Mouse (Mus musculus) hematopoietic stem cell, adult 5-6 weeks (primary cell): ENCODE measurements around the gene Krba1. TPM values are rescaled to one million over a fixed set of nuclear protein-coding genes. Genes with fewer than 3 reads are reported as not detected.

ENCODE experiments used
- ATAC-seq, 2 experiments: fragments of 125-278 bp in 1 of 2; replicated peaks in 1 of 2; 2 replicates each; pipeline ENCODE4 v1.8.0; 2016 to 2017; ENCODE audit warnings: inconsistent platforms in 2 of 2, mild to moderate bottlenecking in 2 of 2, moderate number of reproducible peaks in 2 of 2, low read depth in 1 of 2, moderate TSS enrichment in 1 of 2; ENCODE audit not compliant: low FRiP score in 2 of 2, poor library complexity in 2 of 2, severe bottlenecking in 2 of 2, insufficient read depth in 1 of 2, low TSS enrichment in 1 of 2
- total RNA-seq: library from RNA; stranded (forward); fragments of 172-1452, 232-1000 nt; gene quantifications from 2 replicates; pipeline ENCODE4 v1.2.3, GENCODE M21; 2017

Krba1 gene
- total RNA-seq, 1 experiment from 2014 or later, result 12.4 TPM

GRCm38 (mm10) chr6:48443592-48444309, 48.4 kb downstream of the Krba1 start:
- peak; percentile 82 to 87 for ATAC-seq

DNA sequence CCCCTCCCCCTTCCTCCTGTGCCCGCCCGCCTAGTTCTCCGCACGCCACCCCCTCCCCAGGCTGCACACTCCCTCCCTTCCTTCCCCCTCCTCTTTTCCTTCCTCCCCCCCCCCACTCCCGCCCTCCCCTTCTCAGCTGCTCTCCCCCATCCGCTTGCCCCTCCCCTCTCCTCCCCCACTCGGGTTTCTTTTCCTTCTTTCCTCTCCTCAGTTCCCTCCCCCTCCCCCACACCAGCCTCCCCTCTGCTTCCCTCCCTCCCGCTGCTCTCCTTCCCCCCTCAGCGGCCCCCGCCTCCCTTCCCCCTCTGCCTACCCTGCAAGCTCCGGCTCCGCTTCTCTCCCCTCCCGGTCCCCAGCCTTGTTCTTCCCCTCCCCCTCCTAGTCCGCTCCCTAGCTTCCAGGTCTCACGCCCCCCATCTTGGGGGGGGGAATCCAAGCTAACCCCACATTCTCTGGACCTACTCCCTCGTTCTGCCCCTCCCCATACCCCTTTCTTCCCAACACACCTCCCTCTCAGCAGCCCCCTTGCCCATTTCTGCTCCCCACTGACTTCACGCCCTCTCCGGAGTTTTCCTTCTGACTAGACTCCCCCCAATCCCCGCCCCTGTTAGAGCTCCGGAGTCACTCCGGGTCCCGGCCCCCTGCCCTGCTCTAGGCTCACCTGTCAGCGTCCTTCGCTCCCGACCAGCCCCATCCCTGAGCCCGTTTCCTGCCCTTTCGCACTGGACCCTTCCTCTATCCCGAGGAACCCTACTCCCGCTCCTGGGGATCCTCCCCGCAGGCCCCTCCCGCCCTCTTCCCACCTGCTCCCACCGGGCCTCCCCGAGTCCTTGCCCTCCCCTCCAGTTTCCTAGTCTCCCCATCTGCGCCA, 49.2 kb downstream of the Krba1 start:
- peak; percentile 23; a peak in 2 of 4 replicates for ATAC-seq

DNA sequence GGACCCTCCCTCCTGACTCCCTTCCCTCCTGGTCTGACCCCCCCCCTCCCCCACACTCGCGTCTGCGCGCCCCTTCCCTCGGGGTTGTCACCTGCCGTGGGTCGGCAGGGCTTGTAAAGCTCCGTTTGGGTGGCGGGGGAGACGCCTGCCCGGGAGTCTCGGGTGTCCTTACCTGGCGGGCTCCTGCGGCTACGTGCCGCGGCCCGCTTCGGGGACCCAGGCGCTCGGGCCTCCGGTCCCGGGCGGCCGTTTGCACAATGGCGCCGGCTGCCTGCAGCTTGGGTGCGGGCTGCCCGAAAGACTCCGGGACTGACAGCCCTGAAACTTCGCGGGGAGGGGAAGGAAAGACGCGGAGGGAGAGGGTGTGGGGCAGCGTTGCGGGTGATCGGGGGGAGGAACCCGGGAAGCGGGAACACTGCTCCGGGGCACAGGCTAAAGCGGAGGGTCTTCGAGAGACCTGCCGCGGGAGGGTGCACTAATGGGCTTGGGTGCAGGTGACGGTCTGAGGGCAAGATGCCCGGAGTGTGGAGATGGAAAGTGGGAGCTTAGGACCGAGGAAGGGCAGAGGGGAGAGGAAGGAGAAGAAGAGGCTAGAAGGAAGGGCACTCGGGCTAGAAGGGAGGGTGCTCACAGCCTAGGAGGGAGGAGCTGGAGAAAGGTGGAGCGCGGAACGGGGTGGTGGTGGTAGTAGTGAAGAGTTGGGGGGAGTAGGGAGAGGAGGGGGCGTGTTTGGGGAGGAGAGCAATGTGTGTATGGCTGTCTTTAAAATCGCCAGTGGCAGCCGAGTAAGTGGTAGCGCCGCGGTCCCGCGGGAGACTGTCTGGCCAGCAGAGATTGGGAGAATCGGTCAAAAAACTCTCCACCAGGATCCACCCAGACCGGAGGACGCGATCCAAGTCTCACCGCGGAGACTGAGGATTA, 50.1 kb downstream of the Krba1 start, which contains the start of gene Zfp467:
TSS of gene Zfp467 (minus strand) at position 645 of the 921 bp plus-strand sequence.
- ATAC-seq, result no peak

DNA sequence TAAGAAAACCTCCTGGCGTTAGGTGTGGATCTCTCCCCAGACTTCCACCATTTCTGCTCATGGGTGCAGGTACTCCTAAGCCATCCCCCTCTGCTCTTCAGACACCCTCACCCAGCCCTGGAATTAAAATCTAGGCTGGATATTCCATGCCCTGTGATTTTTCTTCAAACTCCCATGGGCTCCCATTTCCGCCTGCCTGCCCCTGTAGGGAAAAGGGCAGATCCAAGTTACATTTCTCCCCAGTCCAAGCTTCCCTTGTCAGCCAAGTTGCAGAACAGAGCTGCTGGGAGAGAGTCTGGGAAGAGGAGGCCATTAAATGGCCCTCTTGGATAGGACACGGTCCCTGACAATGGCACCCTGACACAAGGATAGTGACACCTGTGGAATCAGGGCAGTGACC, 50.9 kb downstream of the Krba1 start:
- no peak for ATAC-seq

GRCm38 (mm10) chr6:48446896-48447295, 51.5 kb downstream of the Krba1 start:
- ATAC-seq, result no peak

GRCm38 (mm10) chr6:48447929-48448328, 52.5 kb downstream of the Krba1 start, which contains the start of gene Sspo:
Sspo (plus strand) TSS chr6:48448229.
- no peak for ATAC-seq

GRCm38 (mm10) chr6:48448527-48448926, 53.1 kb downstream of the Krba1 start:
- no peak for ATAC-seq

DNA sequence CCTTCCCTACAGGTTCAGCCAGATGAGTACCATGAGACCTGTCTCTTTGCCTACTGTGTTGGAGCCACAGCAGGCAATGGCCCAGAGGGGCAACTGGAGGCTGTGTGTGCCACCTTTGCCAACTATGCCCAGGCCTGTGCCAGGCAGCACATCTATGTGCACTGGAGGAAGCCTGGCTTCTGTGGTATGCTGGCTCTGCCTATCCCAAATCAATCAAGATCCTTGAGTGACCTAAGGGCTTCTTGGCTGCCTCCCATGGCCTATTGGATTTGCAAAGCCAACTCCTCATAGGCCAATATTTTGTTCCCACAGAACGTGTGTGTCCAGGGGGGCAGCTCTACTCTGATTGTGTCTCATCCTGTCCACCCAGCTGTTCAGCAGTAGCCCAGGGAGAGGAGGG, 56.8 kb downstream of the Krba1 start:
- no peak for ATAC-seq

DNA sequence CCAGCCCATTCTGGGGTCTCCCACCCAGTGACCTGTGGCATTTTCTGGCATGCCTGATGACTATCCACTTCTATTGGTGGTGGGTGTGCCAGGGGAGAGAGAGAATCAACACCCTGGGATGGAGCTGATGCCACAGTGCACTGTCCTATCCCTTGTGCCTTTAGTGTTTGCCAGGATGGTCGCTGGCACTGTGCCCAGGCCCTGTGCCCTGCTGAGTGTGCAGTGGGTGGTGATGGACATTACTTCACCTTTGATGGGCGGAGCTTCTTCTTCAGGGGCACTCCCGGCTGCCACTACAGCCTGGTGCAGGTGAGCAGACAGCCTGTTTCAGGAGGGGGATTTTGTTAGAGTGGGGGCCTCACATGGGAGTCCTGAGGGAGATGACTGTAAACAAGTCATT, 57.4 kb downstream of the Krba1 start:
- ATAC-seq, result no peak

DNA sequence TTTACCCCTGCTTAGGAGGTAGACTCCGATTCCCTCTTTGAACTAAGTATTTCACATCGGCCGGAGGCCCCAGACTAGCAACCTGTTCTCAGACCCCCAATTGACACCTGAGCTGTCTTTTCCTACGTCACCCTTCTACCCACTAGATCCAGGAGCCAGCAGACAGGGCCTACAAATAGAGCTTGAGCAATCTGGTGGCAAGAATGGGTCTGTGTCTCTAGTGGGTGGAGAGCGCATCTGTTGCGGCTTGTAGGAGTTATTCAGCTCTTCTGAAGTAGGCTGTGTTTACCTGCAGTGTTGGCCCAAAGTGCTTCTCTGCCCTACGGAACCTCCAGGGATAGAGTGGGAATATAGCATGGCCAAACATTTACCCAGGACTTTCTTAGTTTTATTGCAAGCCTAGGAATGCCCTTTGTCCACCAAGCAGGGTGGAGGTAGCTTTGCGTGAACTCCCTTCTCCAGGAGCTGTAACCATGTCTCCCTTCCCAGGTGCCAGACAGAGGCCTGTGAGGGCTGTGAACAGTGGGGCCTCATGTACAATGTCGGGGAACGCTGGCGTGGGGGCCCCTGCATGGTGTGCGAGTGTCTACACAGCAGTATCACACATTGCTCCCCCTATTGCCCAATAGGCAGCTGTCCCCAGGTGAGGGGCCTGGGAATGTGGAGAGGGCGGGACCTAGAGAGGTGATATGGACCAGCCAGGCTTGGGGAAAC, 69.7 kb downstream of the Krba1 start:
- no peak for ATAC-seq

DNA sequence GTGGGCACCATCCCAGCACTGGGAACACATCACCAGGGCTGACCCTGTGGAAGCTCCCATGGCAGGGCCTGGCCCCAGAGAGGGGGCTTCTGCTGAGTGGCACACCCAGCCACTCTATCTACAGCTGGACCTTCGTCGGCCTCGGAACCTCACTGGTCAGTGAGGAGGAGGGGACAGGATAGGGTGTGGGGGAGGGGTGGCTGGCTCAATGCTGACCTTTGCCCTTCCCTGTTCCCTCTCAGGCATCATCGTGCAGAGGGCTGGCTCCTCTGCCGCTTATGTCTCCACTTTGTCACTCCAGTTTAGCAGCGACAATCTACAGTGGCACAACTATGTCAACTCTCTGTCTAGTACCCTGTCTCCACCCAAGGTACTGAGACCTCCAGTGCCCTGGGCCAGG, 71.3 kb downstream of the Krba1 start:
- ATAC-seq, result no peak

DNA sequence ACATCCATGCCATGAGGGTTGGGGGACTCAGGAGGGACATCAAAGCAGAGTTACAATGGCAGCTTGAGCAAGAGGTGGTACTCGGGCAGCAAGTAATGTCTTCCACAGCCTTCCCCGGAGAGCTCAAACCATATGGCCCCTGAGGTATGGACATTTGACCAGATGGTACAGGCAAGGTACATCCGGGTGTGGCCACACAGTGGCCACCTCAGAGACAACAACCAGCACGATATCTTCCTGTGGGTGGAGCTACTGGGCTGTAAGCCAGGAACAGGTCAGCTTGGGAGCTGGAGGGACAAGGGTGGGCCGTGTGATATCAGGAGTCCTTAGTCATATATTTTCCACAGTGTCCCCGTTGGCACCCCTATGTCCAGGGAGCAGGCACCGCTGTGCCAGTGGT, 72.1 kb downstream of the Krba1 start:
- no peak for ATAC-seq

Other genes starting within 250 kb of the Krba1 start
- gene Zfp467, start 50.2 kb downstream of the Krba1 start, total RNA-seq, result 8.6 and 9.8 TPM in 2 replicates
- gene Sspo, start 52.6 kb downstream of the Krba1 start, total RNA-seq, result 0.19 TPM in 1 of 2 replicates, not detected in the other
- 0.44 TPM in 1 of 2 replicates, not detected in the other for gene Atp6v0e2, start 142.0 kb downstream of the Krba1 start, total RNA-seq
- gene Lrrc61, start 159.2 kb downstream of the Krba1 start, total RNA-seq, result 4.7 and 5.1 TPM in 2 replicates
- gene Rarres2, start 177.2 kb downstream of the Krba1 start, total RNA-seq, result not detected in 2 replicates
- not detected in 2 replicates for gene Gm45021, start 194.0 kb downstream of the Krba1 start, total RNA-seq
- 30.1 and 32.0 TPM in 2 replicates for gene Repin1, start 198.3 kb downstream of the Krba1 start, total RNA-seq
- 10.0 TPM in 1 of 2 replicates, not detected in the other for gene Gm44965, start 198.4 kb downstream of the Krba1 start, total RNA-seq
- 6.1 and 8.4 TPM in 2 replicates for gene Zfp775, start 206.5 kb downstream of the Krba1 start, total RNA-seq
- gene AI854703, start 231.2 kb downstream of the Krba1 start, total RNA-seq, result 2.0 and 2.6 TPM in 2 replicates